ENCODE assay signal across 11 mouse cellular contexts in genomic region chr10:127763914-127764680, GRCm38 (mm10). TPM values are rescaled to one million over a fixed set of nuclear protein-coding genes. Genes with fewer than 3 reads are reported as not detected.
DNase-seq lines count a peak whose midpoint lies in the region; ATAC-seq lines count a peak whose summit lies in the region.
"Had no signal": no experiment of that assay in that cellular context is flagged by ENCODE, and none has a peak within 500 bp of the region (broad histone marks: within the 10 kb centered on the region; RNA-seq: fewer than 3 reads in every experiment).

No protein-coding gene starts in this region.

- peak; percentile 67 for DNase-seq in brain, adult 2 months (ENCODE audit: low read depth, low spot score)
- peak; percentile 66 to 68 for DNase-seq in cerebellum, postnatal 14 days
- no peak for DNase-seq in heart, adult 9 months (ENCODE audit: low spot score in 2 of 2)
- DNase-seq in hindbrain, embryonic 14.5 days (ENCODE audit: low spot score): no peak
- no peak for DNase-seq in layer of hippocampus, adult 9-10 months (ENCODE audit: low spot score)
- DNase-seq: heart, postnatal 14 days; thymus, postnatal 4 days had no signal

- H3K36me3 ChIP-seq in kidney, embryonic 15.5 days: no peaks in the 10 kb centered on the region
- H3K36me3 ChIP-seq in liver, embryonic 16.5 days (ENCODE audit: control insufficient read depth, insufficient read depth): no peaks in the 10 kb centered on the region
- H3K36me3 ChIP-seq in hindbrain, embryonic 14.5 days (replicated peaks; ENCODE audit: control insufficient read depth, insufficient read depth): no peaks in the 10 kb centered on the region

- no peak overlapping the region for H3K9ac ChIP-seq in kidney, embryonic 15.5 days
- H3K9ac ChIP-seq in liver, embryonic 16.5 days (ENCODE audit: low read depth, low read length): no peak overlapping the region
- no peak overlapping the region for H3K9ac ChIP-seq in hindbrain, embryonic 14.5 days

- H3K9me3 ChIP-seq in kidney, embryonic 15.5 days (replicated peaks): no peaks in the 10 kb centered on the region
- H3K9me3 ChIP-seq in liver, embryonic 16.5 days (replicated peaks; ENCODE audit: control insufficient read depth, low read length): no peaks in the 10 kb centered on the region
- H3K9me3 ChIP-seq in hindbrain, embryonic 14.5 days (ENCODE audit: control insufficient read depth, low read length): no peaks in the 10 kb centered on the region

- peaks cover 9% of the 10 kb centered on the region for H3K4me1 ChIP-seq in kidney, embryonic 15.5 days
- H3K4me1 ChIP-seq in liver, embryonic 16.5 days (ENCODE audit: control insufficient read depth, low read depth, low read length): no peaks in the 10 kb centered on the region; the same call in 1 of the 2 replicates
- no peaks in the 10 kb centered on the region for H3K4me1 ChIP-seq in hindbrain, embryonic 14.5 days (replicated peaks; ENCODE audit: control insufficient read depth, insufficient read depth, low read length)

- no peaks in the 10 kb centered on the region for H3K27me3 ChIP-seq in kidney, embryonic 15.5 days
- H3K27me3 ChIP-seq in liver, embryonic 16.5 days (ENCODE audit: control insufficient read depth, insufficient read depth, low read depth, low read length): no peaks in the 10 kb centered on the region
- no peaks in the 10 kb centered on the region for H3K27me3 ChIP-seq in hindbrain, embryonic 14.5 days (ENCODE audit: control insufficient read depth, insufficient read depth, low read length)

- H3K4me3 ChIP-seq in kidney, embryonic 15.5 days (replicated peaks): no peak overlapping the region
- H3K4me3 ChIP-seq in liver, embryonic 16.5 days (ENCODE audit: low read depth, low read length): no peak overlapping the region
- H3K4me3 ChIP-seq in hindbrain, embryonic 14.5 days (replicated peaks; ENCODE audit: low read length): no peak overlapping the region

- H3K27ac ChIP-seq in kidney, embryonic 15.5 days: peak overlapping the region; percentile 82
- peak overlapping the region; percentile 69; the same call in 1 of the 2 replicates for H3K27ac ChIP-seq in liver, embryonic 16.5 days (ENCODE audit: low read length)
- H3K27ac ChIP-seq in hindbrain, embryonic 14.5 days: no peak overlapping the region

- ATAC-seq in kidney, embryonic 15.5 days (replicated peaks; ENCODE audit: low FRiP score): peak; percentile 89
- peak; percentile 81 for ATAC-seq in liver, embryonic 16.5 days (ENCODE audit: low read depth)
- ATAC-seq in hindbrain, embryonic 14.5 days (ENCODE audit: low FRiP score): no peak
- ATAC-seq: forebrain, embryonic 14.5 days had no signal

- WGBS in kidney, embryonic 15.5 days: 63% methylated on average over 12 of the region's 12 CpGs
- 52% methylated on average over 12 of the region's 12 CpGs for WGBS in liver, embryonic 16.5 days (ENCODE audit: insufficient replicate concordance)
- WGBS in hindbrain, embryonic 14.5 days: 66% methylated on average over 12 of the region's 12 CpGs

- peak overlapping the region; percentile 25; the same call in 1 of the 2 replicates for H3K4me2 ChIP-seq in kidney, embryonic 15.5 days
- no peak overlapping the region for H3K4me2 ChIP-seq in liver, embryonic 16.5 days (ENCODE audit: low read depth, low read length)
- no peak overlapping the region for H3K4me2 ChIP-seq in hindbrain, embryonic 14.5 days (replicated peaks)

RNA-seq across cellular contexts. Expression of gene Rdh16f1, which starts 4.5 kb away (rescaled TPM):
- polyA plus RNA-seq in kidney, embryonic 15.5 days (2015; fragmentation: Nextera tagmentation; extraction: Ambion mirVana): 0.34 TPM in 1 of 2 replicates, not detected in the other
- polyA plus RNA-seq in liver, embryonic 16.5 days (2015; fragmentation: Nextera tagmentation; extraction: Ambion mirVana): 0.14 and 0.25 TPM in 2 replicates
- polyA plus RNA-seq in hindbrain, embryonic 14.5 days (2014; fragmentation: Nextera tagmentation; extraction: Ambion mirVana): not detected in 2 replicates
- polyA plus RNA-seq: embryonic facial prominence, embryonic 11.5 days; forebrain, embryonic 14.5 days had no signal

RNA-seq across cellular contexts. Expression of gene Rdh1, which starts 4.6 kb away (rescaled TPM):
- polyA plus RNA-seq in kidney, embryonic 15.5 days (2015; fragmentation: Nextera tagmentation; extraction: Ambion mirVana): 0.12 and 0.14 TPM in 2 replicates
- polyA plus RNA-seq in liver, embryonic 16.5 days (2015; fragmentation: Nextera tagmentation; extraction: Ambion mirVana): 0.12 and 0.20 TPM in 2 replicates
- polyA plus RNA-seq in hindbrain, embryonic 14.5 days (2014; fragmentation: Nextera tagmentation; extraction: Ambion mirVana): 0.05 TPM in 1 of 2 replicates, not detected in the other
- polyA plus RNA-seq: embryonic facial prominence, embryonic 11.5 days; forebrain, embryonic 14.5 days had no signal

RNA-seq across cellular contexts. Expression of gene Rdh9, which starts 12.1 kb away (rescaled TPM):
- 0.19 TPM in 1 of 2 replicates, not detected in the other for polyA plus RNA-seq in kidney, embryonic 15.5 days (2015; fragmentation: Nextera tagmentation; extraction: Ambion mirVana)
- polyA plus RNA-seq in liver, embryonic 16.5 days (2015; fragmentation: Nextera tagmentation; extraction: Ambion mirVana): not detected in 2 replicates
- polyA plus RNA-seq in hindbrain, embryonic 14.5 days (2014; fragmentation: Nextera tagmentation; extraction: Ambion mirVana): 0.12 TPM in 1 of 2 replicates, not detected in the other
- polyA plus RNA-seq: embryonic facial prominence, embryonic 11.5 days had no signal

RNA-seq across cellular contexts. Expression of gene Gpr182, which starts 12.6 kb away (rescaled TPM):
- polyA plus RNA-seq in kidney, embryonic 15.5 days (2015; fragmentation: Nextera tagmentation; extraction: Ambion mirVana): 7.5 and 8.3 TPM in 2 replicates
- polyA plus RNA-seq in liver, embryonic 16.5 days (2015; fragmentation: Nextera tagmentation; extraction: Ambion mirVana): 13.4 and 15.6 TPM in 2 replicates
- 0.70 and 0.87 TPM in 2 replicates for polyA plus RNA-seq in hindbrain, embryonic 14.5 days (2014; fragmentation: Nextera tagmentation; extraction: Ambion mirVana)

RNA-seq across cellular contexts. Expression of gene Zbtb39, which starts 24.8 kb away (rescaled TPM):
- 3.9 TPM in 2 replicates for polyA plus RNA-seq in kidney, embryonic 15.5 days (2015; fragmentation: Nextera tagmentation; extraction: Ambion mirVana)
- 0.69 and 0.70 TPM in 2 replicates for polyA plus RNA-seq in liver, embryonic 16.5 days (2015; fragmentation: Nextera tagmentation; extraction: Ambion mirVana)
- polyA plus RNA-seq in hindbrain, embryonic 14.5 days (2014; fragmentation: Nextera tagmentation; extraction: Ambion mirVana): 4.3 and 4.7 TPM in 2 replicates

Comparison
In these comparisons a context has a peak if more than half of its experiments do, and no peak if none do; other contexts are left out.
1. DNase-seq: peak in brain, adult 2 months (single experiment) and cerebellum, postnatal 14 days (2 of 2); none in heart, adult 9 months (0 of 2), hindbrain, embryonic 14.5 days (single experiment) and layer of hippocampus, adult 9-10 months (single experiment).